Mouse (Mus musculus) thymus, postnatal 36 days (tissue): ENCODE results near the gene Olfr315.
"Not testable (repeated sequence)": the region's sequence is repeated elsewhere in the genome, so short reads cannot be mapped to it uniquely, and the experiment has no call there.

Experiments used
- DNase-seq, 2 experiments: peaks; one replicate each; pipeline ENCODE4 v3.0.0; 2022; ENCODE audit warnings: mixed read lengths in 2 of 2

Gene Olfr315

GRCm38 (mm10) chr11:58828937-58829336 lies 55.9 kb downstream of the Olfr315 start, which contains the start of gene Olfr312:
Olfr312 (plus strand) TSS chr11:58829237.
- DNase-seq: not testable (repeated sequence)

- DNase-seq: peak; percentile 38 to 46
Observed at GRCm38 (mm10) chr11:58829764-58830163, 56.8 kb downstream of the Olfr315 start.
